Mouse (Mus musculus): Measurements from ENCODE around the gene Zfp658. TPM values are rescaled to one million over a fixed set of nuclear protein-coding genes. Genes with fewer than 3 reads are reported as not detected.

The Zfp658 gene
- polyA plus RNA-seq, 1 experiment = not detected

DNA sequence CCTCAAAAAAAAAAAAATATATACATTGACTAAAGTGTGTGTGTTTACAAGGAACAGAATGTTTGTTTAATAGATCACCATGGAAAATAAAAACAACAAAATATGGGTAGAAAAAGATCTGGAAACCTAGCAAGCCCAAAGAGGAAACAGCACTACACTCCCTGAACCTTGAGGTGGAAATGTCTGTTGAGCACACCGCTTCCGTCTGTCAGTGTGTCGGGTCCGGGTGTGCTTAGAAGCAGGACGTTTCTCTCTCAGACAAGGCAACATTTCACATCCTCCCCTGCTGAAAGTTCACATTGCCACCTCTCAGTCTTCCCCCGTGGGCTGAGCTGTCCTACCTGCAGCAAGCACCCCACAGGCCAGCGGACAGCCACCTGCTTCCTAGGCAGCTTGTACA lies 60.9 kb downstream of the Zfp658 start:
- Histone ChIP-seq H3K4me3 (replicated peaks) (no peak overlapping the region), H3K36me3 (replicated peaks; ENCODE audit: low read length) (no peaks in the 10 kb centered on the region), H3K27me3 (replicated peaks) (peaks cover 7% of the 10 kb centered on the region), H3K9me3 (no peaks in the 10 kb centered on the region), H3K4me1 (peaks cover 12% of the 10 kb centered on the region)
- TF ChIP-seq FLI1 (IDR thresholded peaks at IDR 0.05; ENCODE audit: low read length) (no peak), GATA1 (IDR thresholded peaks at IDR 0.05; ENCODE audit: borderline replicate concordance, low read length) (no peak)

DNA sequence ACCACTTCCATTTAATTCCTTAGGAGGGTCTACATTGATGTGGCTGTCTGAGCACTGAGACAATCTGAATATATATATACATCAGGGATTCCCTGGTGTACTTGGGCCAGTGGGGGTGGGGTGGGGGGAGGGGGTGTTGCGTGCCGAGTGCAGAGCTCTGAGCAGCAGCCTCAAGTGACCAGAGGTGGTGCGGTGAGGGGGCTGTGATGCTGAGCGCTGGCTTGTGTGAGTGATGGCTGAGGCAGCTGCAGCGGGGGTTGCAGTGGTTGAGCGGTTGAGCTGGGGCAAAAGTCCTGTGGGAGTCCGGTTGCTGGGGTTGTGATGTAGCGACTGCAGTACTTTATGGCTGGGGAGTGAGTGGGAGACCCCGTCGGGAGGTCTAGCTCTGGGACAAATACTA lies 61.8 kb downstream of the Zfp658 start:
- no peak for TF ChIP-seq FLI1 (IDR thresholded peaks at IDR 0.05; ENCODE audit: low read length)
- no peak for TF ChIP-seq GATA1 (IDR thresholded peaks at IDR 0.05; ENCODE audit: borderline replicate concordance, low read length)
- peaks cover 7% of the 10 kb centered on the region for H3K27me3 ChIP-seq (replicated peaks)
- no peaks in the 10 kb centered on the region for H3K36me3 ChIP-seq (replicated peaks; ENCODE audit: low read length)
- no peaks in the 10 kb centered on the region for H3K9me3 ChIP-seq
- H3K4me3 ChIP-seq (replicated peaks) = no peak overlapping the region
- H3K4me1 ChIP-seq = peaks cover 12% of the 10 kb centered on the region

Other genes starting within 250 kb of the Zfp658 start
- gene Zfp715, start 249.0 kb upstream of the Zfp658 start, polyA plus RNA-seq (2012; ENCODE audit: insufficient read depth, low replicate concordance) = 3.7 TPM in 1 of 2 replicates, not detected in the other
- gene Siglecf, start 210.9 kb upstream of the Zfp658 start, polyA plus RNA-seq (2012; ENCODE audit: insufficient read depth, low replicate concordance) = 1.5 and 2.7 TPM in 2 replicates
- gene Siglecg, start 154.1 kb upstream of the Zfp658 start, polyA plus RNA-seq (2012; ENCODE audit: insufficient read depth, low replicate concordance) = 0.10 TPM in 1 of 2 replicates, not detected in the other
- gene Lim2, start 134.6 kb upstream of the Zfp658 start, polyA plus RNA-seq (2012; ENCODE audit: insufficient read depth, low replicate concordance) = 1.4 and 9.3 TPM in 2 replicates
- gene Nkg7, start 125.2 kb upstream of the Zfp658 start, polyA plus RNA-seq (2012; ENCODE audit: insufficient read depth, low replicate concordance) = 2.9 and 10.0 TPM in 2 replicates
- gene Cldnd2, start 121.5 kb upstream of the Zfp658 start, polyA plus RNA-seq (2012; ENCODE audit: insufficient read depth, low replicate concordance) = not detected in 2 replicates
- 68.1 and 368 TPM in 2 replicates for gene Etfb, start 118.2 kb upstream of the Zfp658 start, polyA plus RNA-seq (2012; ENCODE audit: insufficient read depth, low replicate concordance)
- gene Gm45233, start 118.1 kb upstream of the Zfp658 start, polyA plus RNA-seq (2012; ENCODE audit: insufficient read depth, low replicate concordance) = 0.75 TPM in 1 of 2 replicates, not detected in the other
- 3.3 and 9.4 TPM in 2 replicates for gene Vsig10l, start 99.1 kb upstream of the Zfp658 start, polyA plus RNA-seq (2012; ENCODE audit: insufficient read depth, low replicate concordance)
- gene Iglon5, start 72.2 kb upstream of the Zfp658 start, polyA plus RNA-seq (2012; ENCODE audit: insufficient read depth, low replicate concordance) = not detected in 2 replicates
- gene 4931406B18Rik, start 56.3 kb upstream of the Zfp658 start, polyA plus RNA-seq (2012; ENCODE audit: insufficient read depth, low replicate concordance) = not detected in 2 replicates
- 0.35 TPM in 1 of 2 replicates, not detected in the other for gene Cd33, start 17.8 kb upstream of the Zfp658 start, polyA plus RNA-seq (2012; ENCODE audit: insufficient read depth, low replicate concordance)
- 0.62 TPM in 1 of 2 replicates, not detected in the other for gene Zfp719, start 17.4 kb downstream of the Zfp658 start, polyA plus RNA-seq (2012; ENCODE audit: insufficient read depth, low replicate concordance)
- not detected in 2 replicates for gene Zfp819, start 44.9 kb downstream of the Zfp658 start, polyA plus RNA-seq (2012; ENCODE audit: insufficient read depth, low replicate concordance)
- gene Ceacam18, start 72.5 kb downstream of the Zfp658 start, polyA plus RNA-seq (2012; ENCODE audit: insufficient read depth, low replicate concordance) = 0.86 TPM in 1 of 2 replicates, not detected in the other
- not detected in 2 replicates for gene Siglece, start 97.9 kb downstream of the Zfp658 start, polyA plus RNA-seq (2012; ENCODE audit: insufficient read depth, low replicate concordance)
- 6.6 and 15.5 TPM in 2 replicates for gene Ctu1, start 109.8 kb downstream of the Zfp658 start, polyA plus RNA-seq (2012; ENCODE audit: insufficient read depth, low replicate concordance)
- gene Klk14, start 128.2 kb downstream of the Zfp658 start, polyA plus RNA-seq (2012; ENCODE audit: insufficient read depth, low replicate concordance) = not detected in 2 replicates
- not detected in 2 replicates for gene Klk13, start 150.3 kb downstream of the Zfp658 start, polyA plus RNA-seq (2012; ENCODE audit: insufficient read depth, low replicate concordance)
- gene Klk12, start 206.6 kb downstream of the Zfp658 start, polyA plus RNA-seq (2012; ENCODE audit: insufficient read depth, low replicate concordance) = not detected in 2 replicates
- not detected in 2 replicates for gene Klk11, start 212.3 kb downstream of the Zfp658 start, polyA plus RNA-seq (2012; ENCODE audit: insufficient read depth, low replicate concordance)
- gene Klk10, start 218.8 kb downstream of the Zfp658 start, polyA plus RNA-seq (2012; ENCODE audit: insufficient read depth, low replicate concordance) = not detected in 2 replicates
- gene Klk9, start 229.6 kb downstream of the Zfp658 start, polyA plus RNA-seq (2012; ENCODE audit: insufficient read depth, low replicate concordance) = not detected in 2 replicates
- 4.3 and 26.2 TPM in 2 replicates for gene Klk8, start 235.3 kb downstream of the Zfp658 start, polyA plus RNA-seq (2012; ENCODE audit: insufficient read depth, low replicate concordance)
- gene Klk7, start 249.0 kb downstream of the Zfp658 start, polyA plus RNA-seq (2012; ENCODE audit: insufficient read depth, low replicate concordance) = not detected in 2 replicates